ENCODE assay signal across 8 mouse cellular contexts in genomic region chr9:41206717-41207116, GRCm38 (mm10). TPM values are rescaled to one million over a fixed set of nuclear protein-coding genes. Genes with fewer than 3 reads are reported as not detected.
A peak's percentile ranks its signal among the peaks of the same experiment; 100 is the strongest.
DNase-seq lines count a peak whose midpoint lies in the region; ATAC-seq and TF ChIP-seq lines count a peak whose summit lies in the region.

No protein-coding gene starts in this region.

- no peaks in the 10 kb centered on the region for H3K9me3 ChIP-seq in heart, embryonic 10.5 days
- no peaks in the 10 kb centered on the region for H3K9me3 ChIP-seq in liver, embryonic 12.5 days (replicated peaks)
- no peaks in the 10 kb centered on the region for H3K9me3 ChIP-seq in liver, embryonic 11.5 days (ENCODE audit: control insufficient read depth, low read length)
- no peaks in the 10 kb centered on the region for H3K9me3 ChIP-seq in forebrain, embryonic 15.5 days
- no peaks in the 10 kb centered on the region for H3K9me3 ChIP-seq in neural tube, embryonic 13.5 days

- H3K27me3 ChIP-seq in heart, embryonic 10.5 days (ENCODE audit: insufficient read depth, poor library complexity, severe bottlenecking): no peaks in the 10 kb centered on the region
- no peaks in the 10 kb centered on the region for H3K27me3 ChIP-seq in heart, adult 2 months (ENCODE audit: control insufficient read depth, insufficient read depth, low read length)
- H3K27me3 ChIP-seq in liver, embryonic 12.5 days (replicated peaks): peaks cover under 1% of the 10 kb centered on the region; the same call in 1 of the 2 replicates
- H3K27me3 ChIP-seq in liver, embryonic 11.5 days (replicated peaks; ENCODE audit: control insufficient read depth, insufficient read depth, low read length): no peaks in the 10 kb centered on the region
- no peaks in the 10 kb centered on the region for H3K27me3 ChIP-seq in forebrain, embryonic 15.5 days
- no peaks in the 10 kb centered on the region for H3K27me3 ChIP-seq in neural tube, embryonic 13.5 days
- no peaks in the 10 kb centered on the region for H3K27me3 ChIP-seq in thymus, adult 2 months (ENCODE audit: control insufficient read depth, insufficient read depth, low read length)

- no peak overlapping the region for H3K9ac ChIP-seq in heart, adult 2 months (ENCODE audit: low read depth, low read length)
- no peak overlapping the region; the same call in 1 of the 2 replicates for H3K9ac ChIP-seq in liver, embryonic 12.5 days
- H3K9ac ChIP-seq in liver, embryonic 11.5 days (ENCODE audit: low read depth, low read length): no peak overlapping the region; the same call in 1 of the 2 replicates
- no peak overlapping the region for H3K9ac ChIP-seq in forebrain, embryonic 15.5 days (replicated peaks)
- 0 out of 2 replicates have a peak overlapping the region, but pooled peaks have one; percentile 58 for H3K9ac ChIP-seq in neural tube, embryonic 13.5 days

- no peaks in the 10 kb centered on the region for H3K79me2 ChIP-seq in heart, adult 2 months (replicated peaks; ENCODE audit: control insufficient read depth, insufficient read depth, low read length)

- peak overlapping the region; percentile 53; the same call in 1 of the 2 replicates for H3K4me3 ChIP-seq in heart, embryonic 10.5 days
- H3K4me3 ChIP-seq in heart, adult 2 months: no peak overlapping the region
- no peak overlapping the region for H3K4me3 ChIP-seq in liver, embryonic 12.5 days
- H3K4me3 ChIP-seq in liver, embryonic 11.5 days (ENCODE audit: low read depth, low read length): no peak overlapping the region
- H3K4me3 ChIP-seq in forebrain, embryonic 15.5 days: no peak overlapping the region
- H3K4me3 ChIP-seq in neural tube, embryonic 13.5 days: no peak overlapping the region
- no peak overlapping the region for H3K4me3 ChIP-seq in thymus, adult 2 months (ENCODE audit: control insufficient read depth, insufficient read depth, low read length)

- no peaks in the 10 kb centered on the region for H3K36me3 ChIP-seq in heart, embryonic 10.5 days
- H3K36me3 ChIP-seq in heart, adult 2 months (ENCODE audit: control insufficient read depth, insufficient read depth, low read length): no peaks in the 10 kb centered on the region
- H3K36me3 ChIP-seq in liver, embryonic 12.5 days: no peaks in the 10 kb centered on the region
- no peaks in the 10 kb centered on the region for H3K36me3 ChIP-seq in liver, embryonic 11.5 days (ENCODE audit: control insufficient read depth, insufficient read depth, low read length)
- H3K36me3 ChIP-seq in forebrain, embryonic 15.5 days: no peaks in the 10 kb centered on the region
- no peaks in the 10 kb centered on the region for H3K36me3 ChIP-seq in neural tube, embryonic 13.5 days
- no peaks in the 10 kb centered on the region for H3K36me3 ChIP-seq in thymus, adult 2 months (ENCODE audit: control insufficient read depth, insufficient read depth, low read length)

- ATAC-seq in liver, embryonic 12.5 days: no peak
- ATAC-seq in liver, embryonic 11.5 days (replicated peaks; ENCODE audit: low FRiP score): no peak
- no peak for ATAC-seq in forebrain, embryonic 15.5 days (replicated peaks)
- no peak for ATAC-seq in neural tube, embryonic 13.5 days (ENCODE audit: low read depth)

- TF ChIP-seq EP300 in heart, adult 2 months (IDR thresholded peaks at IDR 0.05; ENCODE audit: insufficient read depth, low read depth, low read length): no peak

- peaks cover 8% of the 10 kb centered on the region for H3K4me1 ChIP-seq in heart, embryonic 10.5 days
- H3K4me1 ChIP-seq in heart, adult 2 months (ENCODE audit: control insufficient read depth, insufficient read depth, low read length): peaks cover under 1% of the 10 kb centered on the region
- peaks cover 4% of the 10 kb centered on the region; the same call in 1 of the 2 replicates for H3K4me1 ChIP-seq in liver, embryonic 12.5 days
- peaks cover 3% of the 10 kb centered on the region; the same call in 1 of the 2 replicates for H3K4me1 ChIP-seq in liver, embryonic 11.5 days (replicated peaks; ENCODE audit: control insufficient read depth, insufficient read depth, low read length)
- H3K4me1 ChIP-seq in forebrain, embryonic 15.5 days: peaks cover 8% of the 10 kb centered on the region
- H3K4me1 ChIP-seq in neural tube, embryonic 13.5 days (replicated peaks): peaks cover 10% of the 10 kb centered on the region
- H3K4me1 ChIP-seq in thymus, adult 2 months (replicated peaks; ENCODE audit: control insufficient read depth, insufficient read depth, low read length): no peaks in the 10 kb centered on the region

- no peak for DNase-seq in heart, embryonic 10.5 days (ENCODE audit: low spot score)
- no peak for DNase-seq in heart, adult 2 months
- no peak for DNase-seq in liver, embryonic 11.5 days (ENCODE audit: low spot score)
- no peak for DNase-seq in thymus, adult 2 months
- no peak for DNase-seq in left cerebral cortex, adult 9 months (ENCODE audit: low spot score in 2 of 2)

- TF ChIP-seq POLR2A in heart, adult 2 months (IDR thresholded peaks at IDR 0.05; ENCODE audit: insufficient read depth, low read depth, low read length): no peak
- no peak for TF ChIP-seq POLR2A in thymus, adult 2 months (IDR thresholded peaks at IDR 0.05; ENCODE audit: control insufficient read depth, extremely low read depth, insufficient read depth, low read length, poor library complexity)

- intact Hi-C loops in heart, adult 2 months (cut with DNase I): loop anchor here (5.0 kb wide), 1 partner anchor 746 kb away; no protein-coding TSS in a partner anchor

- peak overlapping the region; percentile 89 for H3K27ac ChIP-seq in heart, embryonic 10.5 days
- H3K27ac ChIP-seq in heart, adult 2 months: no peak overlapping the region
- H3K27ac ChIP-seq in liver, embryonic 12.5 days: no peak overlapping the region
- no peak overlapping the region for H3K27ac ChIP-seq in liver, embryonic 11.5 days (ENCODE audit: low read depth, low read length)
- H3K27ac ChIP-seq in forebrain, embryonic 15.5 days (replicated peaks): peak overlapping the region; percentile 95; the same call in 1 of the 2 replicates
- peak overlapping the region; percentile 90 for H3K27ac ChIP-seq in neural tube, embryonic 13.5 days (replicated peaks)
- H3K27ac ChIP-seq in thymus, adult 2 months (ENCODE audit: control insufficient read depth, insufficient read depth, low read length): no peak overlapping the region

- WGBS in heart, embryonic 10.5 days: 80% methylated on average over 12 of the region's 12 CpGs
- 79% methylated on average over 12 of the region's 12 CpGs for WGBS in heart, adult 2 months
- 73% methylated on average over 12 of the region's 12 CpGs for WGBS in liver, embryonic 12.5 days (ENCODE audit: insufficient replicate concordance)
- 79% methylated on average over 12 of the region's 12 CpGs for WGBS in liver, embryonic 11.5 days
- WGBS in forebrain, embryonic 15.5 days: 88% methylated on average over 12 of the region's 12 CpGs
- WGBS in neural tube, embryonic 13.5 days: 77% methylated on average over 12 of the region's 12 CpGs
- WGBS in thymus, adult 2 months: 91% methylated on average over 12 of the region's 12 CpGs

- no peak for TF ChIP-seq CTCF in heart, adult 2 months (IDR thresholded peaks at IDR 0.05)
- no peak for TF ChIP-seq CTCF in thymus, adult 2 months (IDR thresholded peaks at IDR 0.05; ENCODE audit: borderline replicate concordance, control insufficient read depth, extremely low read depth, insufficient read depth, low read length, poor library complexity)

- H3K4me2 ChIP-seq in liver, embryonic 12.5 days: peak overlapping the region; percentile 63; the same call in 1 of the 2 replicates
- H3K4me2 ChIP-seq in liver, embryonic 11.5 days: no peak overlapping the region; the same call in 1 of the 2 replicates
- no peak overlapping the region for H3K4me2 ChIP-seq in forebrain, embryonic 15.5 days (replicated peaks)
- H3K4me2 ChIP-seq in neural tube, embryonic 13.5 days: no peak overlapping the region

RNA-seq across cellular contexts. Expression of gene Ubash3b, which starts 45.2 kb away (rescaled TPM):
- polyA plus RNA-seq in heart, embryonic 10.5 days (2016; fragmentation: Nextera tagmentation; extraction: Ambion mirVana): 13.3 and 13.8 TPM in 2 replicates
- total RNA-seq in heart, adult 2 months (2021): 1 to 10 TPM; 1.5 TPM
- 1.9 and 2.0 TPM in 2 replicates for polyA plus RNA-seq in heart, adult 2 months (2012; rRNA removed)
- polyA plus RNA-seq in liver, embryonic 12.5 days (2016; fragmentation: Nextera tagmentation; extraction: Ambion mirVana): 12.2 and 14.0 TPM in 2 replicates
- polyA plus RNA-seq in liver, embryonic 11.5 days (2014; fragmentation: Nextera tagmentation; extraction: Ambion mirVana): 13.4 and 18.1 TPM in 2 replicates
- polyA plus RNA-seq in forebrain, embryonic 15.5 days (2015; fragmentation: Nextera tagmentation; extraction: Ambion mirVana): 14.7 and 15.4 TPM in 2 replicates
- 26.0 and 34.8 TPM in 2 replicates for polyA plus RNA-seq in neural tube, embryonic 13.5 days (2015; fragmentation: Nextera tagmentation; extraction: Ambion mirVana)
- polyA plus RNA-seq in thymus, adult 2 months (2012; rRNA removed): 7.0 and 7.6 TPM in 2 replicates

Comparison
In these comparisons a context has a peak if more than half of its experiments do, and no peak if none do; other contexts are left out.
1. H3K27ac ChIP-seq: peak in heart, embryonic 10.5 days (single experiment), forebrain, embryonic 15.5 days (single experiment) and neural tube, embryonic 13.5 days (single experiment); none in heart, adult 2 months (single experiment), liver, embryonic 12.5 days (single experiment), liver, embryonic 11.5 days (single experiment) and thymus, adult 2 months (single experiment).